In the genomic region with DNA sequence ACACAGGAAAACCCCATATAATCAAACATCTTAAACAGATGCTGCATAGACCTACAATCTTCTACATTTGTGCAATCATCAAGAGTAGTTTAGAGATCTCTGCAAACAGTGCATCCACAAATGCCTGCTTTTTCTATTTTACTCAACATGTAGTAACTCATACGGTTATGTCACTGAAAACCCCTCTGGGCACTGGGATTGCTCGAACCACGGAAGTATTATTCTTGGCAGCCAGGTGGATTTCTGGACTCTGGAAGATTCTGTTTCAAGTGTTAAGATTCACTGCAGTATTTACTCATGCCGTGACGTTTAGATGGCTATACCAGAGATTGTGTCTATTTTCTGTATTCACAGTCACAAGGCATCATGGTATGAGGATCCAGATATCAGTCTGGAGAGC, we compare ENCODE assay signal across 8 mouse cellular contexts.
DNase-seq lines count a peak whose midpoint lies in the region; ATAC-seq and TF ChIP-seq lines count a peak whose summit lies in the region.

No protein-coding gene starts in this region.

- H3K27me3 ChIP-seq in cerebellum, adult 2 months (ENCODE audit: control insufficient read depth, insufficient read depth, low read length), result no peaks in the 10 kb centered on the region
- peaks cover 55% of the 10 kb centered on the region for H3K27me3 ChIP-seq in liver, embryonic 12.5 days (replicated peaks)

- no peaks in the 10 kb centered on the region for H3K9me3 ChIP-seq in liver, embryonic 12.5 days (replicated peaks)

- no peak for TF ChIP-seq CTCF in cerebellum, adult 2 months (IDR thresholded peaks at IDR 0.05; ENCODE audit: borderline replicate concordance, insufficient read depth, low read depth, low read length)

- H3K4me2 ChIP-seq in liver, embryonic 12.5 days, result peak overlapping the region; percentile 70

- no peak for TF ChIP-seq POLR2A in cerebellum, adult 2 months (IDR thresholded peaks at IDR 0.05; ENCODE audit: borderline replicate concordance, insufficient read depth, low read length)

- no peak for ATAC-seq in liver, embryonic 12.5 days

- H3K36me3 ChIP-seq in liver, embryonic 12.5 days, result no peaks in the 10 kb centered on the region

- peak overlapping the region; percentile 85 for H3K4me3 ChIP-seq in cerebellum, adult 2 months (replicated peaks; ENCODE audit: insufficient read depth, low read depth, low read length)
- H3K4me3 ChIP-seq in liver, embryonic 12.5 days, result peak overlapping the region; percentile 59; the same call in 1 of the 2 replicates

- no peak overlapping the region for H3K27ac ChIP-seq in cerebellum, adult 2 months (ENCODE audit: insufficient read depth, low read length)
- no peak overlapping the region for H3K27ac ChIP-seq in liver, embryonic 12.5 days

- WGBS in cerebellum, adult 2 months, result 54% methylated on average over 5 of the region's 5 CpGs
- 66% methylated on average over 5 of the region's 5 CpGs for WGBS in liver, embryonic 12.5 days (ENCODE audit: insufficient replicate concordance)

- H3K4me1 ChIP-seq in cerebellum, adult 2 months (ENCODE audit: control insufficient read depth, insufficient read depth, low read length), result peaks cover 5% of the 10 kb centered on the region
- H3K4me1 ChIP-seq in liver, embryonic 12.5 days, result no peaks in the 10 kb centered on the region

- no peak for DNase-seq in cerebellum, adult 2 months
- no peak for DNase-seq in cerebellum, postnatal 4 days (ENCODE audit: low spot score in 2 of 2)
- peak; percentile 15 for DNase-seq in retina, postnatal 1 day
- DNase-seq in retina, embryonic 14.5 days (ENCODE audit: low spot score), result no peak
- no peak for DNase-seq in frontal cortex, postnatal 25 days (ENCODE audit: low spot score in 2 of 2)
- no peak for DNase-seq in cerebellum, adult 11 months
- no peak for DNase-seq in cerebellum, adult 9-11 months

- H3K9ac ChIP-seq in liver, embryonic 12.5 days, result no peak overlapping the region
